7 mouse cellular contexts compared by ENCODE assay signal in the genomic region with DNA sequence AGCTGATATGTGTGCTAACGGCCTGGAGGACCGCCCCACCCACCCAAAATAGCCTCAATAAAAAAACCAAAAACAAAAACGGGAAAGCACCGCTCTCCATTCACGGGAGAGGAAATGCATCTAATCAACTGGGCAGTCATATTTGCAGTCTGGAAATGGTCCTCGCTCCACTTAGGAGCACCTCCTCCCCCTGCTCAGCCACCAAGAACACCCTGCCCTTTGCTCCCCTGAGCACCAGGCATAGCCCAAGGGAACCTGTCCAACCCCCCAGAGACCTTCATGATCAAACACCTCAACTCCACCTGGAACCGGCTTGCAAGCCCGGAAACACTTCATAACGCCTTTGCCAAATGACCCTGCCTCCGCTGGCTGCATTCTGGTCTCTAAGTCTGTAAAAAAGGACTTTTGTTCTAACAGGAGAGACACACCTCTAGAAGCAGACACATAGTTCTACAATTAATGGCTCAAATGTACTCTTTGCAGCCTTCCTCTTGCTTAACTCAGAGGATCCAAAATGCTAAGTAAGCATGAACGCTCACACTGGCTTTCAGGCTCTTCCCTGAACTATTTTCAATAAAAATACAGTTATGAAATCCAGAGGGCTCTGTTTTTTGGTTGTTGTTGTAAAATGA. TPM values are rescaled to one million over a fixed set of nuclear protein-coding genes. Genes with fewer than 3 reads are reported as not detected.
DNase-seq lines count a peak whose midpoint lies in the region; ATAC-seq and TF ChIP-seq lines count a peak whose summit lies in the region.

No protein-coding gene starts in this region.

- no peaks in the 10 kb centered on the region for H3K27me3 ChIP-seq in forebrain, embryonic 16.5 days (replicated peaks; ENCODE audit: control insufficient read depth, insufficient read depth, low read length)
- H3K27me3 ChIP-seq in intestine, postnatal 0 days (replicated peaks; ENCODE audit: control insufficient read depth, insufficient read depth, low read length): no peaks in the 10 kb centered on the region

- peaks cover 52% of the 10 kb centered on the region for H3K79me2 ChIP-seq in macrophage (ENCODE audit: inconsistent target)

- peak overlapping the region; percentile 70 for H3K4me2 ChIP-seq in forebrain, embryonic 16.5 days (ENCODE audit: low read length)
- peak overlapping the region; percentile 94 for H3K4me2 ChIP-seq in intestine, postnatal 0 days (replicated peaks; ENCODE audit: low read depth)

- no peak for TF ChIP-seq CTCF in intestine, postnatal 0 days (IDR thresholded peaks at IDR 0.05; ENCODE audit: low read depth)

- 63% methylated on average over 11 of the region's 11 CpGs for WGBS in forebrain, embryonic 16.5 days
- 37% methylated on average over 11 of the region's 11 CpGs for WGBS in intestine, postnatal 0 days
- 17% methylated on average over 11 of the region's 11 CpGs for WGBS in macrophage (ENCODE audit: missing documents)

- H3K36me3 ChIP-seq in forebrain, embryonic 16.5 days (ENCODE audit: control insufficient read depth, insufficient read depth): no peaks in the 10 kb centered on the region
- H3K36me3 ChIP-seq in intestine, postnatal 0 days (ENCODE audit: control insufficient read depth, insufficient read depth): no peaks in the 10 kb centered on the region
- H3K36me3 ChIP-seq in macrophage (ENCODE audit: inconsistent target): no peaks in the 10 kb centered on the region

- peaks cover 21% of the 10 kb centered on the region for H3K4me1 ChIP-seq in forebrain, embryonic 16.5 days (replicated peaks; ENCODE audit: control insufficient read depth, insufficient read depth, low read length)
- no peaks in the 10 kb centered on the region; the same call in 1 of the 2 replicates for H3K4me1 ChIP-seq in intestine, postnatal 0 days (replicated peaks; ENCODE audit: control insufficient read depth, insufficient read depth, low read length)

- no peak for ATAC-seq in forebrain, embryonic 16.5 days
- peak; percentile 47; the same call in 1 of the 2 replicates for ATAC-seq in intestine, postnatal 0 days

- H3K9me3 ChIP-seq in forebrain, embryonic 16.5 days (ENCODE audit: control insufficient read depth, low read length): no peaks in the 10 kb centered on the region
- H3K9me3 ChIP-seq in intestine, postnatal 0 days (ENCODE audit: control insufficient read depth): no peaks in the 10 kb centered on the region

- no peak overlapping the region for H3K9ac ChIP-seq in forebrain, embryonic 16.5 days (replicated peaks; ENCODE audit: low read depth, low read length)
- no peak overlapping the region for H3K9ac ChIP-seq in intestine, postnatal 0 days (ENCODE audit: low read depth, low read length)

- peak; percentile 3 for DNase-seq in spleen, adult 12 weeks (ENCODE audit: low spot score)
- DNase-seq in spleen, postnatal 4 days (ENCODE audit: low spot score in 2 of 2): no peak
- no peak for DNase-seq in urinary bladder, postnatal 4 days (ENCODE audit: low spot score in 2 of 2)
- DNase-seq in c-Kit-positive CD71-positive TER-119-positive erythroid progenitor cells, embryonic 14.5 days (ENCODE audit: low spot score): no peak

- H3K4me3 ChIP-seq in forebrain, embryonic 16.5 days (replicated peaks; ENCODE audit: low read length): no peak overlapping the region
- H3K4me3 ChIP-seq in intestine, postnatal 0 days (ENCODE audit: low read depth, low read length): no peak overlapping the region
- H3K4me3 ChIP-seq in macrophage (ENCODE audit: inconsistent target): peak overlapping the region; percentile 82; the same call in 1 of the 2 replicates

- no peak overlapping the region for H3K27ac ChIP-seq in forebrain, embryonic 16.5 days (ENCODE audit: low read length)
- H3K27ac ChIP-seq in intestine, postnatal 0 days (ENCODE audit: low read depth, low read length): no peak overlapping the region
- H3K27ac ChIP-seq in macrophage: peak overlapping the region; percentile 51; the same call in 1 of the 2 replicates

RNA-seq across cellular contexts. Expression of a gene that starts 2.6 kb away (rescaled TPM):
- polyA plus RNA-seq in forebrain, embryonic 16.5 days (2015; fragmentation: Nextera tagmentation; extraction: Ambion mirVana): 71.0 and 78.0 TPM in 2 replicates
- polyA plus RNA-seq in intestine, postnatal 0 days (2015; fragmentation: Nextera tagmentation; extraction: Ambion mirVana): 41.9 and 48.4 TPM in 2 replicates
- total RNA-seq in macrophage (2018; cell fraction: chromatin; rRNA removed): 100 to 1,000 TPM in 9 of 26 experiments, 10 to 100 TPM in 17; 18.9 to 130 (median 93.9) TPM
- total RNA-seq in macrophage (2018; cell fraction: cytosol; rRNA removed): 10 to 100 TPM; 22.9 to 38.6 (median 27.8) TPM
- total RNA-seq in macrophage (2018; cell fraction: nucleus; rRNA removed): 100 to 1,000 TPM in 6 of 26 experiments, 10 to 100 TPM in 20; 40.3 to 144 (median 75.1) TPM
- 12.3 to 15.5 TPM (median 14.6 TPM) in 3 replicates for polyA plus RNA-seq in macrophage (2018)
